Mouse (Mus musculus) megakaryocyte, embryonic 14.5 days (primary cell): ENCODE results near the gene Comt. TPM values are rescaled to one million over a fixed set of nuclear protein-coding genes. Genes with fewer than 3 reads are reported as not detected.

Experiments used
- H3K27me3 ChIP-seq: replicated peaks from 2 replicates; pipeline ENCODE3; 2012; ENCODE audit warnings: inconsistent platforms
- H3K36me3 ChIP-seq: replicated peaks from 2 replicates; pipeline ENCODE3; 2012; ENCODE audit warnings: low read length, inconsistent platforms, mixed read lengths
- H3K4me1 ChIP-seq: 2 replicates; pipeline ENCODE4 v1.6.1; 2012; ENCODE audit warnings: inconsistent platforms
- H3K4me3 ChIP-seq: replicated peaks from 2 replicates; pipeline ENCODE3; 2012; ENCODE audit warnings: moderate library complexity, mild to moderate bottlenecking, inconsistent platforms
- H3K9me3 ChIP-seq: 2 replicates; pipeline ENCODE4 v1.6.1; 2012; ENCODE audit warnings: inconsistent platforms
- FLI1 ChIP-seq: IDR thresholded peaks from 2 replicates; pipeline ENCODE4 v1.6.1; 2012; ENCODE audit warnings: low read length, inconsistent platforms, mixed read lengths
- GATA1 ChIP-seq: IDR thresholded peaks from 3 replicates; pipeline ENCODE4 v1.6.1; 2012; ENCODE audit warnings: mixed read lengths, low read length, inconsistent platforms, borderline replicate concordance
- polyA plus RNA-seq: library from polyadenylated mRNA; stranded (reverse); fragments of >175 nt; gene quantifications from 2 replicates; pipeline ENCODE4 v1.2.3, GENCODE M21; 2012; ENCODE audit warnings: low replicate concordance; ENCODE audit not compliant: insufficient read depth

Comt gene
- polyA plus RNA-seq, 1 experiment, result 52.8 TPM

GRCm38 (mm10) chr16:18460826-18461225 lies 34.2 kb upstream of the Comt start:
- peaks cover 9% of the 10 kb centered on the region for H3K27me3 ChIP-seq
- peaks cover 45% of the 10 kb centered on the region for H3K4me1 ChIP-seq
- no peak overlapping the region for H3K4me3 ChIP-seq
- TF ChIP-seq GATA1 (no peak), FLI1 (no peak)
- H3K36me3 ChIP-seq, result peaks cover 91% of the 10 kb centered on the region
- no peaks in the 10 kb centered on the region for H3K9me3 ChIP-seq

DNA sequence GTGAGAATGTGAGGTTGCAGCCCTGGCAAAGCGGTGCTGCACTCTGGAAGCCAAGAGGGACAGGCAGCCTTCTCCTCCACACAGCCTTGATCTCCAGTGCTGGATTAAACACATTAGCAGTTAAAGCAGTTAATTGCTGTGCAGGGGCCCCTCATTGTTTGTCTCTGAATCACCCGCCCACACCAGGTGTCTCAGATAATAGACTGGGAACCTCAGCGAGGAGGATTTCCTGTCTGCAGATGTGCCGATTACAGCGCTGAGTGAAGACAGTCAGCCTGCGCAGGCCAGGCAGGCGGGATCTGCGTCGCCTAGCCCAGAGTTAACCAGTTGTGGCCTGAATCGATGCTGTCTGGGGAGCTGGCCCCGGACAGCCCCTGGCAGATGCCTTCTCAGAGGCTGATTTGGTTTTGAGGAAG lies 33.3 kb upstream of the Comt start:
- peaks cover 93% of the 10 kb centered on the region for H3K36me3 ChIP-seq
- TF ChIP-seq FLI1 (no peak), GATA1 (no peak)
- H3K4me1 ChIP-seq, result peaks cover 45% of the 10 kb centered on the region
- peaks cover 9% of the 10 kb centered on the region for H3K27me3 ChIP-seq
- H3K4me3 ChIP-seq, result peak overlapping the region; percentile 29
- H3K9me3 ChIP-seq, result no peaks in the 10 kb centered on the region

- Histone ChIP-seq H3K4me3 (no peak overlapping the region), H3K36me3 (peaks cover 93% of the 10 kb centered on the region), H3K9me3 (no peaks in the 10 kb centered on the region), H3K27me3 (peaks cover 9% of the 10 kb centered on the region), H3K4me1 (peaks cover 41% of the 10 kb centered on the region)
- no peak for TF ChIP-seq GATA1
- no peak for TF ChIP-seq FLI1
These were observed 32.8 kb upstream of the Comt start for GRCm38 (mm10) chr16:18459335-18459954.

DNA sequence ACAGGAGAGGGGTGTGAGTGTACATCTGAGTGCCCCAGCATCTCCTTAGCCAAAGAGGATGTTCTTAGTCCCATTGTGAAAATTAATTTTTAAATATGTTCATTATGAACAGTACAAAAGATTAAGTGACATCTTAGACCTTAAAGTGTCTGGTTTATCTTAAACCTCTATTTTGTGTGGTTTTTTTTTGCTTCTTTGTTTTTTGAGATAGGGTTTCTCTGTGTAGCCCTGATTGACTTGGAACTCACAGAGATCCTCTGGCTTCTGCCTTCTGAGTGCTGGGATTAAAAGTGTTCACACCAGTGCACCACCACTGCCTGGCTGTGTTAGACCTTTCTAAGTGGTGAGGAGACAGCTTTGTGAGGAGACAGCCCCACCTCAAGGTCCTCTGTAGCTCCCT lies 32.0 kb upstream of the Comt start:
- TF ChIP-seq FLI1, result no peak
- H3K4me3 ChIP-seq, result no peak overlapping the region
- H3K36me3 ChIP-seq, result peaks cover 94% of the 10 kb centered on the region
- no peaks in the 10 kb centered on the region for H3K9me3 ChIP-seq
- H3K4me1 ChIP-seq, result peaks cover 39% of the 10 kb centered on the region
- H3K27me3 ChIP-seq, result peaks cover 9% of the 10 kb centered on the region

- TF ChIP-seq FLI1 (no peak), GATA1 (no peak)
- H3K36me3 ChIP-seq, result peaks cover 95% of the 10 kb centered on the region
These were observed 28.8 kb upstream of the Comt start for GRCm38 (mm10) chr16:18455407-18455806.

DNA sequence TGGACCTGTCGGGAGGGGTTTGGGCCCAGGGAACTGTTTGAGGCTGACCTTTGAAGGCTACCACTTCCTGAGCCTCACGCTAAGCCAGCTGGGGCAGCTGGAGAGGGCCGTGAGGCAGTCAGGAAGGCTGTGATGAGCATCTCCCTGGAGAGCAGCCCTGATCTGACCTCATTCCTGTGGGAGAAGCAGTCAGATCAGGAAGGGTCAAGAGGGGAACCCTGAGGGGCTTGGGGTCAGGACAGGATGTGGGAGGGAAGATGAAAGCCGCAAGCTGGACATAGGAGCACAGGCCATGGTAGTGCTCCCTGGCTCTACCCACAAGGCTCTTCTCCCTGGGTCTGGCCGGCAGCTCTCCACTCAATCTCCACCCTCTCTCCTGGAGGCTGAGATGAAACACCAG lies 27.2 kb upstream of the Comt start:
- H3K36me3 ChIP-seq, result peaks cover 95% of the 10 kb centered on the region
- H3K4me1 ChIP-seq, result peaks cover 25% of the 10 kb centered on the region
- no peaks in the 10 kb centered on the region for H3K9me3 ChIP-seq
- peaks cover 2% of the 10 kb centered on the region for H3K27me3 ChIP-seq
- no peak for TF ChIP-seq GATA1
- TF ChIP-seq FLI1, result no peak
- no peak overlapping the region for H3K4me3 ChIP-seq

More at GRCm38 (mm10) chr16:18455407-18455806, 28.8 kb upstream of the Comt start:
- Histone ChIP-seq H3K4me3 (no peak overlapping the region), H3K9me3 (no peaks in the 10 kb centered on the region), H3K27me3 (peaks cover 6% of the 10 kb centered on the region), H3K4me1 (peaks cover 36% of the 10 kb centered on the region)

DNA sequence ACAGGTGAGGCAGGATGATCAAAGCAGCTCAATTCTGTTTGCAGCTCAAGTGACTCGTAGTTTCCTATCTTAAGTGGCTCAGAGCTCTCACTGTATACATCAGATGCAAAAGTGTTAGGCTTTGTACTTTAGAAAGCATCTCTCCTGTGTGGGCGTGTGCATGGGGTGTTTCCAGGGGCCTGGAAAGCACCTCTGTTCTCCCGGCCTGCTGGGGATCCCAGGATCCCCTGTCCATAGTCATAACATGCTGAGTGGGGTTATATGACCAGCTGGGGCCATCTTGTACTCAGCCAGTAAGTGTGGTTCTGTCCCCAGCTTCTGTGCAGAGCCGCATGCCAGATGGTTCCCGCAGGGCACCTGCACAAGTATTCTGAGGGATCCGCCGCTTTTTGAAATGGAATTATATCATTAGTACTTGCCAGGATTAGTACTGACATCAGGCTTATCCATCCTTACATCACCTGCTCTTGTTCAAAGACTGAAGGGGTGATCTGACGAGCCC lies 25.8 kb upstream of the Comt start:
- TF ChIP-seq GATA1 (no peak), FLI1 (no peak)

GRCm38 (mm10) chr16:18451486-18452181 lies 25.0 kb upstream of the Comt start:
- H3K9me3 ChIP-seq, result no peaks in the 10 kb centered on the region
- H3K36me3 ChIP-seq, result peaks cover 91% of the 10 kb centered on the region
- H3K4me3 ChIP-seq, result no peak overlapping the region
- peaks cover 27% of the 10 kb centered on the region for H3K4me1 ChIP-seq
- no peaks in the 10 kb centered on the region for H3K27me3 ChIP-seq
- TF ChIP-seq GATA1 (no peak), FLI1 (no peak)

More for the DNA sequence above, 25.8 kb upstream of the Comt start:
- no peaks in the 10 kb centered on the region for H3K9me3 ChIP-seq
- H3K36me3 ChIP-seq, result peaks cover 92% of the 10 kb centered on the region
- no peak overlapping the region for H3K4me3 ChIP-seq
- H3K4me1 ChIP-seq, result peaks cover 26% of the 10 kb centered on the region
- no peaks in the 10 kb centered on the region for H3K27me3 ChIP-seq

GRCm38 (mm10) chr16:18449005-18449404 lies 22.4 kb upstream of the Comt start:
- no peak for TF ChIP-seq GATA1
- TF ChIP-seq FLI1, result no peak
- Histone ChIP-seq H3K27me3 (no peaks in the 10 kb centered on the region), H3K36me3 (peaks cover 84% of the 10 kb centered on the region), H3K4me3 (no peak overlapping the region), H3K4me1 (peaks cover 26% of the 10 kb centered on the region), H3K9me3 (no peaks in the 10 kb centered on the region)

DNA sequence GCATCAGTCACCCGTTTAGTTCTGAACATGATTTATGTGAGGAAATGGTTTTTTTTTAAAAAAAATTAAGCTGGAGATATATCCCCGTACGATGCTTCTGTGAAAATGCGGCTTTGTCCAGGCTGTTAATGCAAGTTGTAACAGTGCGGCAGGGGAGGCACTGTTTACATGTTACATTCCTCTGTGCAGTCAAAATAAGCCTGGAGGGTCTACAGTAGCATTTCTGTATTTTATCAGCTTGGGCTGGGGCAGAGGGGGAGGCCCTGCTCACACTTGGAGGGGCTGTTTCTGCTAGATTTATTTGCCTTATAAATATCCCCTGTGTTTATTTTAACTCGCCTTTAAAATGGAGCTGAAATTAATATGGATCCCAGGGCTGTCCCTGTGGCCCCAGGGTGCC lies 21.5 kb upstream of the Comt start:
- TF ChIP-seq FLI1, result no peak
- no peak for TF ChIP-seq GATA1
- no peaks in the 10 kb centered on the region for H3K27me3 ChIP-seq
- H3K36me3 ChIP-seq, result peaks cover 84% of the 10 kb centered on the region
- no peak overlapping the region for H3K4me3 ChIP-seq
- peaks cover 17% of the 10 kb centered on the region for H3K4me1 ChIP-seq
- H3K9me3 ChIP-seq, result no peaks in the 10 kb centered on the region

DNA sequence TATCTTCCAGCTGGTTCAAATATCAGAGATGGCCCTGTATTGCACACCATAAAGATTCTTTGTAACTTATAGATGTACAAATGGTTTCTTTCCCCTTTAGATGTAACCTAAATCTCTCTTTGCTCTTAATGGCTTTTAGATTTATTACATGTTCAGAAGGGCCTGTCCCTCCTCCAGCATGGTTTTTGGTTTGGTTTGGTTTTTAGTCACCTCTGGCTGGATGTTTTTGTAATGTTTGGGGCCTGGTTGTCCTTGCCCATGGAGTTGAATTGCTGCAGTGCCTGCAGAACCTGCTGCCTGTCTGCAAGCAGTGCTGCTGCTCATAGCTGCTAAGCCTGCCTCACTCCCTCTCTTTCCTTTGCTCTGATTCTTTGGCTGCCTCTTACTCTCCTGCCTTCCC lies 20.6 kb upstream of the Comt start:
- Histone ChIP-seq H3K36me3 (peaks cover 86% of the 10 kb centered on the region), H3K27me3 (no peaks in the 10 kb centered on the region), H3K4me1 (peaks cover 15% of the 10 kb centered on the region), H3K9me3 (no peaks in the 10 kb centered on the region), H3K4me3 (no peak overlapping the region)
- TF ChIP-seq GATA1 (no peak), FLI1 (no peak)
